Mouse (Mus musculus) liver, embryonic 15.5 days (tissue): ENCODE measurements around the gene Prelp. TPM values are rescaled to one million over a fixed set of nuclear protein-coding genes. Genes with fewer than 3 reads are reported as not detected.
"Not testable (repeated sequence)": the region's sequence is repeated elsewhere in the genome, so short reads cannot be mapped to it uniquely, and the experiment has no call there.

Experiments
- ATAC-seq: fragments of 200-750 bp; cut with Nextera tagmentation; 2 replicates; pipeline ENCODE4 v1.8.0; 2017; ENCODE audit warnings: moderate number of reproducible peaks, mild to moderate bottlenecking, moderate library complexity; ENCODE audit not compliant: insufficient read depth
- H3K27ac ChIP-seq: fragments of 300-500 bp; sonication (generic); replicated peaks from 2 replicates; pipeline ENCODE4 v1.5.1; 2015; ENCODE audit warnings: mild to moderate bottlenecking, inconsistent platforms
- H3K27me3 ChIP-seq: fragments of 300-500 bp; sonication (generic); 2 replicates; pipeline ENCODE4 v1.6.1; 2015; ENCODE audit warnings: mild to moderate bottlenecking, inconsistent platforms
- H3K36me3 ChIP-seq: fragments of 300-500 bp; sonication (generic); replicated peaks from 2 replicates; pipeline ENCODE4 v1.6.1; 2015; ENCODE audit warnings: moderate library complexity, mild to moderate bottlenecking, inconsistent platforms
- H3K4me1 ChIP-seq: fragments of 300-500 bp; sonication (generic); replicated peaks from 2 replicates; pipeline ENCODE4 v1.6.1; 2015; ENCODE audit warnings: inconsistent platforms
- H3K4me2 ChIP-seq: fragments of 300-500 bp; sonication (generic); 2 replicates; pipeline ENCODE4 v1.6.1; 2015; ENCODE audit warnings: moderate library complexity, mild to moderate bottlenecking, inconsistent platforms
- H3K4me3 ChIP-seq: fragments of 300-500 bp; sonication (generic); replicated peaks from 2 replicates; pipeline ENCODE4 v1.5.1; 2015; ENCODE audit warnings: mild to moderate bottlenecking, inconsistent platforms
- H3K9ac ChIP-seq: fragments of 300-500 bp; sonication (generic); 2 replicates; pipeline ENCODE4 v1.6.1; 2015; ENCODE audit warnings: moderate library complexity, mild to moderate bottlenecking, inconsistent platforms
- H3K9me3 ChIP-seq: fragments of 300-500 bp; sonication (generic); replicated peaks from 2 replicates; pipeline ENCODE4 v1.6.1; 2016; ENCODE audit warnings: inconsistent platforms
- WGBS: fragments of 180-500 bp; shearing (Covaris S2); methylation state at CpG from one replicate; pipeline ENCODE4 v1.1.7; 2015; ENCODE audit warnings: mixed read lengths; ENCODE audit not compliant: insufficient replicate concordance; 5-methylcytosine and 5-hydroxymethylcytosine counted together
- polyA plus RNA-seq: library from polyadenylated mRNA; unstranded; fragments of >200 nt; fragmentation: Nextera tagmentation; extraction: Ambion mirVana; gene quantifications from 2 replicates; pipeline ENCODE4 v1.2.1, GENCODE M21; 2015

Gene Prelp
- polyA plus RNA-seq = 3.5 and 3.7 TPM in 2 replicates

- 43% methylated on average over 8 of the region's 8 CpGs for WGBS
- Histone ChIP-seq H3K27ac (0 out of 2 replicates have a peak within 1 kb of the TSS, but pooled peaks have one; percentile 1), H3K4me2 (no peak within 1 kb of the TSS), H3K4me1 (no peaks in the 10 kb centered on the region; the same call in 1 of the 2 replicates), H3K27me3 (peaks cover 17% of the 10 kb centered on the region), H3K9ac (no peak within 1 kb of the TSS), H3K4me3 (no peak within 1 kb of the TSS), H3K9me3 (no peaks in the 10 kb centered on the region), H3K36me3 (no peaks in the 10 kb centered on the region)
- ATAC-seq = no peak
Measured at GRCm38 (mm10) chr1:133921304-133921751, at the start of gene Prelp. Gene Prelp, minus strand, starts transcription at chr1:133921414.

GRCm38 (mm10) chr1:133969427-133969826 lies 48.2 kb upstream of the Prelp start:
- Histone ChIP-seq H3K9me3 (no peaks in the 10 kb centered on the region), H3K27me3 (peaks cover 9% of the 10 kb centered on the region; the same call in 1 of the 2 replicates), H3K9ac (no peak overlapping the region), H3K4me2 (no peak overlapping the region), H3K36me3 (no peaks in the 10 kb centered on the region), H3K4me1 (peaks cover 26% of the 10 kb centered on the region), H3K4me3 (no peak overlapping the region), H3K27ac (no peak overlapping the region)
- no peak for ATAC-seq
- WGBS = 65% methylated on average over 8 of the region's 8 CpGs

DNA sequence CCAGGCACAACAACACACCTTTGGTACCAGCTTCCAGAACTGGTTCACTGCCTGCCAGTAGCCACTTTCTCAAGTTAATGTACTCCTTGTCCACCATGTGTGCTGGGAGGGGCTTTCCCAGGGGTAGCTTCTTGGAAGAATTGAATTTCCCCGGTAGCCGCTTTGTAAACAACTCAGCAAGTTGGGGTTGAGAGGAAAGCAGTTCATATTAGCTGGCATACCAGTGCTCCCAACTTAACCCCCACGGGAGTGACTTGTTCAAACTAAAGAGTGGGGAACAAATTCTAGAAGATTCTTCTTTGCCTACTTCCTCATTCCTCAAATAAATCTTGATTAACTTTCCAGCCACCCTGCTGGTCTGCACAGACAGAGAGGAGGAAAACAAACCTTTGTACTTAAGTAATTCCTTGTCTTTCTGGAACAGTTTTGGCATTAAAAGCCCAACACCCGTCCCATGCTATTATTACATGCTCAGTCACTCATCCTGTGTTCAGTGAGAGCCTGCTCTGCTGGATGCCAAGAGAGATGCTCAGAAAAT lies 47.6 kb upstream of the Prelp start:
- H3K9ac ChIP-seq = no peak overlapping the region
- H3K27ac ChIP-seq = no peak overlapping the region
- H3K4me3 ChIP-seq = no peak overlapping the region
- no peaks in the 10 kb centered on the region for H3K36me3 ChIP-seq
- H3K4me1 ChIP-seq = peaks cover 29% of the 10 kb centered on the region
- no peaks in the 10 kb centered on the region for H3K9me3 ChIP-seq
- H3K4me2 ChIP-seq = no peak overlapping the region
- 46% methylated on average over 4 of the region's 4 CpGs for WGBS
- peaks cover 7% of the 10 kb centered on the region; the same call in 1 of the 2 replicates for H3K27me3 ChIP-seq
- ATAC-seq = no peak

- H3K36me3 ChIP-seq = no peaks in the 10 kb centered on the region
- H3K9ac ChIP-seq = no peak overlapping the region
- peaks cover 3% of the 10 kb centered on the region; the same call in 1 of the 2 replicates for H3K27me3 ChIP-seq
- no peaks in the 10 kb centered on the region for H3K9me3 ChIP-seq
- ATAC-seq = no peak
- WGBS = 34% methylated on average over 7 of the region's 7 CpGs
- no peak overlapping the region for H3K4me3 ChIP-seq
- H3K27ac ChIP-seq = no peak overlapping the region
- H3K4me1 ChIP-seq = peaks cover 35% of the 10 kb centered on the region
- H3K4me2 ChIP-seq = no peak overlapping the region
Measured at GRCm38 (mm10) chr1:133967481-133968017, 46.3 kb upstream of the Prelp start.

DNA sequence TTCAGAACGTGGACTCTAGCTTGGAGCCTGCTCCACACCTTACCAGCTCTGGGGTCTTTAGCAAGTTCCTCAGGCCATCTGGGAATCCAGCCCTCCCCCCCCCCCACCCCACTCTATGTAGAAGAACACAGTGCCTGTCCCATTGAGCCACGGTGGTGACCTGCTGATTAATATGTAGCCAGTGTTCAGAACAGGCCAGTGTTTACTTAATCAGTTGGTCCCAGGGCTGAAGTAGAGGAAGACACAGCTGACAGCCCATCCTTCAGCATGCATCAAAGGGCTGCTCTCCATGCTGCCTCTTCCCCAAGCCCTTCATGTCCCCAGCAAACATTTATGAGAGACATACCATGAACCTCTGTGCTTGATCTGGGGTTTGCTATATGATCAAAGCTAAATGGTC lies 44.8 kb upstream of the Prelp start:
- WGBS = 32% methylated on average over 2 of the region's 2 CpGs
- H3K27ac ChIP-seq = no peak overlapping the region
- H3K4me1 ChIP-seq = peaks cover 44% of the 10 kb centered on the region
- H3K4me3 ChIP-seq = no peak overlapping the region
- H3K9ac ChIP-seq = no peak overlapping the region
- no peaks in the 10 kb centered on the region for H3K9me3 ChIP-seq
- H3K4me2 ChIP-seq = no peak overlapping the region
- ATAC-seq = peak; percentile 65; the same call in 1 of the 2 replicates
- no peaks in the 10 kb centered on the region for H3K27me3 ChIP-seq
- H3K36me3 ChIP-seq = no peaks in the 10 kb centered on the region

DNA sequence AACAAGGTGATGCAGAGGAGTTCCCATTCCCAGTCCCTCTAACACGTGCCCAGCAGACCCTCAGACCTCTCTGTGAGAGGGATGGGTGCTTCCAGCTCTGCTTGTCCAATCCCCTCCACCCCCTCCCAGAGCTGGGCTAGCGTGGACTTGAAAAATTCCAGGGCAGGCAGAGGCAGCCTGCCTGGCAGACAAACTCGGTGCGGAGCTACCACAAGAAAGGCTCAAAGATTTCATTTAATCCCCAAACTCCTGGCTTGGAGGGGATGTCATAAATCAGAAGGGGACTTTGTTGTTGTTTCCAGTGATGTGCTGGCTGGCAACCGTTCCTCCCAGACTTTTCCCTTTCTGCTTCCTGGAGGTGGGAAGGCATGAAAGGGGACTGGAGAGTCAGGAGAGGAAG lies 44.1 kb upstream of the Prelp start:
- H3K27ac ChIP-seq = no peak overlapping the region
- WGBS = 49% methylated on average over 5 of the region's 5 CpGs

DNA sequence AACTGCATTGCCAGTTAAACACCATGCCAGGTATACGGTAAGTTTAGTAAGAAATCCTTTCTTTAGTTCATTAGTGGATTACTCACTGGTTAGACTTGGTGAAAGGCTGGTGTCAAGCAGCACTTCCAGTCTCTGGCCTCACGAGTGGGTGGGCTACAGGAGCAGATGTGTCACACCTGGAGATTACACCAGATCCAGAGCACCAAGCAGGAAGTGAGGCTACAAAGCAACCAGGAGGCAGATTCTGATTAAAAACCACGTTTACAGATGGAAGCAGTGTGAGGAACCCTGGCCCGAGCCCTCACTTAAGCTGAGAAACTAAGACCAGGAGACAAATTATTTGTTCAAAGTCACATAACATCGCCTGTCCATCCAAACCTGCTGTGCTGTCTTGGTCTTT lies 43.5 kb upstream of the Prelp start:
- WGBS = 36% methylated on average over 5 of the region's 5 CpGs

More for the DNA sequence above, 44.1 kb upstream of the Prelp start:
- Histone ChIP-seq H3K4me1 (peaks cover 44% of the 10 kb centered on the region), H3K27me3 (no peaks in the 10 kb centered on the region), H3K9ac (no peak overlapping the region), H3K9me3 (no peaks in the 10 kb centered on the region), H3K4me2 (no peak overlapping the region), H3K36me3 (no peaks in the 10 kb centered on the region), H3K4me3 (no peak overlapping the region)
- no peak for ATAC-seq

GRCm38 (mm10) chr1:133963578-133963977 lies 42.4 kb upstream of the Prelp start:
- H3K9me3 ChIP-seq, ATAC-seq, H3K27ac ChIP-seq, H3K9ac ChIP-seq, H3K4me2 ChIP-seq, H3K36me3 ChIP-seq, H3K4me3 ChIP-seq, H3K27me3 ChIP-seq: not testable (repeated sequence)
- peaks cover 43% of the 10 kb centered on the region for H3K4me1 ChIP-seq
- 73% methylated on average over 1 of the region's 1 CpGs for WGBS

More for the DNA sequence above, 43.5 kb upstream of the Prelp start:
- peaks cover 44% of the 10 kb centered on the region for H3K4me1 ChIP-seq
- no peak overlapping the region for H3K4me3 ChIP-seq
- H3K27me3 ChIP-seq = no peaks in the 10 kb centered on the region
- ATAC-seq = no peak
- H3K9ac ChIP-seq = no peak overlapping the region
- no peak overlapping the region for H3K27ac ChIP-seq
- no peaks in the 10 kb centered on the region for H3K36me3 ChIP-seq
- no peak overlapping the region for H3K4me2 ChIP-seq
- no peaks in the 10 kb centered on the region for H3K9me3 ChIP-seq

- ATAC-seq, H3K4me2 ChIP-seq, H3K9ac ChIP-seq, H3K27me3 ChIP-seq, H3K36me3 ChIP-seq, H3K4me3 ChIP-seq, H3K27ac ChIP-seq, H3K9me3 ChIP-seq: not testable (repeated sequence)
- peaks cover 38% of the 10 kb centered on the region for H3K4me1 ChIP-seq
- 40% methylated on average over 3 of the region's 3 CpGs for WGBS
Measured at GRCm38 (mm10) chr1:133963128-133963527, 41.9 kb upstream of the Prelp start.

GRCm38 (mm10) chr1:133961281-133962134 lies 40.3 kb upstream of the Prelp start:
- ATAC-seq = peak; percentile 56
- no peaks in the 10 kb centered on the region for H3K27me3 ChIP-seq
- no peaks in the 10 kb centered on the region for H3K9me3 ChIP-seq
- no peak overlapping the region for H3K9ac ChIP-seq
- peaks cover 27% of the 10 kb centered on the region for H3K4me1 ChIP-seq
- no peak overlapping the region for H3K4me3 ChIP-seq
- peak overlapping the region; percentile 38; the same call in 1 of the 2 replicates for H3K27ac ChIP-seq
- no peaks in the 10 kb centered on the region for H3K36me3 ChIP-seq
- 40% methylated on average over 18 of the region's 18 CpGs for WGBS
- H3K4me2 ChIP-seq = no peak overlapping the region

- ATAC-seq = no peak
- Histone ChIP-seq H3K27me3 (no peaks in the 10 kb centered on the region), H3K4me3 (no peak overlapping the region), H3K4me1 (peaks cover 22% of the 10 kb centered on the region), H3K4me2 (no peak overlapping the region), H3K36me3 (no peaks in the 10 kb centered on the region), H3K9me3 (no peaks in the 10 kb centered on the region), H3K9ac (no peak overlapping the region), H3K27ac (no peak overlapping the region)
- 80% methylated on average over 5 of the region's 5 CpGs for WGBS
Measured at GRCm38 (mm10) chr1:133959521-133959920, 38.3 kb upstream of the Prelp start.
